Mouse (Mus musculus): ENCODE data around the gene Rars2. TPM values are rescaled to one million over a fixed set of nuclear protein-coding genes. Genes with fewer than 3 reads are reported as not detected.

The Rars2 gene
- polyA plus RNA-seq, 1 experiment from 2014 or later = 66.9 TPM

DNA sequence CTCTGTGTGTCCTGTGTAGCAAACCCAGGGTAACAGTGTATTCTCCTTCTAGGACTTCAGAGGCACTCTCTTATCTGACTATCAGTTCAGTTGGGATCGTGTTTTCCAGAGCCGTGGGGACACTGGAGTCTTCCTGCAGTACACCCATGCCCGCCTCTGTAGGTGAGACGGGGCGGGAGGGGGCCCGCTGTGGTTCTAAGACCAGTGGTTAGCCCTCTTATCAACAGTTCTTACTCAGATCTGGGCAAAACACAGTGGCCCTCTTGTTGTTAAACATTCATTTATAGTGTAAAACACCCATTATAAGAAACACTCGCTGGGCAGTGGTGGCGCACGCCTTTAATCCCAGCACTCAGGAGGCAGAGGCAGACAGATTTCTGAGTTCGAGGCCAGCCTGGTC, 41.3 kb downstream of the Rars2 start:
- Histone ChIP-seq H3K4me2 (ENCODE audit: low read depth, severe bottlenecking) (no peak overlapping the region), H3K36me3 (ENCODE audit: control insufficient read depth, insufficient read depth, low read length) (peaks cover 10% of the 10 kb centered on the region), H3K9me3 (ENCODE audit: control insufficient read depth, low read length) (no peaks in the 10 kb centered on the region), H3K27me3 (ENCODE audit: control insufficient read depth, insufficient read depth, low read length) (no peaks in the 10 kb centered on the region), H3K4me3 (ENCODE audit: low read depth, low read length) (no peak overlapping the region), H3K4me1 (ENCODE audit: control insufficient read depth, insufficient read depth, low read length) (no peaks in the 10 kb centered on the region), H3K27ac (replicated peaks; ENCODE audit: low read depth, low read length) (no peak overlapping the region), H3K9ac (ENCODE audit: low read length) (no peak overlapping the region)
- no peak for ATAC-seq (ENCODE audit: insufficient number of reproducible peaks, low FRiP score, low TSS enrichment, low read depth)
- 90% methylated on average over 10 of the region's 10 CpGs for WGBS
- no peak for DNase-seq (ENCODE audit: low spot score)

DNA sequence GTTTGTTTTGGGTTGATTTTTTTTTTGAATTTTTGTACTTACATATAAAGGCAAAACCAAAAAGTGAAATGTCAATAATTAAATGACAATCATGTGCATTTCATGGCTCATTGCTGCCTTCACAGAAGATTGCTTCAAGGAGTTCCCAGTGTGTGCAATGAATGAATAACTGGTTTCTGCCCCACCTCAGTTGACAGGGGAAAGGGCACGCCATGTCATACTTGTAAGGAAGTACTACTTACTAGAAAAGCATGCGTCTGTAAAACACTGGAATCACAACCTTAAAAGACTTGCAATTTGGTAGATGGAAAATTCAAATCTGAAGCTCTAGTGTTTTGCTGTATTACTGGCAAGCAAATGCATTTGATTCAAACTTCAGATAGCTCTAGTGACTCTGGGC, 44.3 kb downstream of the Rars2 start:
- no peak overlapping the region for H3K27ac ChIP-seq (replicated peaks; ENCODE audit: low read depth, low read length)

GRCm38 (mm10) chr4:34661514-34661913, 46.8 kb downstream of the Rars2 start:
- ATAC-seq (ENCODE audit: insufficient number of reproducible peaks, low FRiP score, low TSS enrichment, low read depth) = no peak
- Histone ChIP-seq H3K9ac (ENCODE audit: low read length) (no peak overlapping the region), H3K4me3 (ENCODE audit: low read depth, low read length) (no peak overlapping the region), H3K27me3 (ENCODE audit: control insufficient read depth, insufficient read depth, low read length) (no peaks in the 10 kb centered on the region), H3K4me2 (ENCODE audit: low read depth, severe bottlenecking) (no peak overlapping the region), H3K9me3 (ENCODE audit: control insufficient read depth, low read length) (no peaks in the 10 kb centered on the region), H3K36me3 (ENCODE audit: control insufficient read depth, insufficient read depth, low read length) (peaks cover 17% of the 10 kb centered on the region), H3K27ac (replicated peaks; ENCODE audit: low read depth, low read length) (no peak overlapping the region), H3K4me1 (ENCODE audit: control insufficient read depth, insufficient read depth, low read length) (no peaks in the 10 kb centered on the region)
- 100% methylated on average over 2 of the region's 2 CpGs for WGBS
- DNase-seq (ENCODE audit: low spot score) = no peak

More for the DNA sequence above, 44.3 kb downstream of the Rars2 start:
- ATAC-seq (ENCODE audit: insufficient number of reproducible peaks, low FRiP score, low TSS enrichment, low read depth) = no peak
- no peak for DNase-seq (ENCODE audit: low spot score)
- WGBS = 96% methylated on average over 2 of the region's 2 CpGs
- Histone ChIP-seq H3K4me1 (ENCODE audit: control insufficient read depth, insufficient read depth, low read length) (no peaks in the 10 kb centered on the region), H3K36me3 (ENCODE audit: control insufficient read depth, insufficient read depth, low read length) (peaks cover 20% of the 10 kb centered on the region), H3K27me3 (ENCODE audit: control insufficient read depth, insufficient read depth, low read length) (no peaks in the 10 kb centered on the region), H3K9ac (ENCODE audit: low read length) (no peak overlapping the region), H3K4me2 (ENCODE audit: low read depth, severe bottlenecking) (no peak overlapping the region), H3K4me3 (ENCODE audit: low read depth, low read length) (no peak overlapping the region), H3K9me3 (ENCODE audit: control insufficient read depth, low read length) (no peaks in the 10 kb centered on the region)

- no peaks in the 10 kb centered on the region for H3K4me1 ChIP-seq (ENCODE audit: control insufficient read depth, insufficient read depth, low read length)
- H3K4me3 ChIP-seq (ENCODE audit: low read depth, low read length) = no peak overlapping the region
- DNase-seq (ENCODE audit: low spot score) (no peak), ATAC-seq (ENCODE audit: insufficient number of reproducible peaks, low FRiP score, low TSS enrichment, low read depth) (no peak)
- peaks cover 17% of the 10 kb centered on the region for H3K36me3 ChIP-seq (ENCODE audit: control insufficient read depth, insufficient read depth, low read length)
- no peak overlapping the region for H3K27ac ChIP-seq (replicated peaks; ENCODE audit: low read depth, low read length)
- H3K9ac ChIP-seq (ENCODE audit: low read length) = no peak overlapping the region
- H3K27me3 ChIP-seq (ENCODE audit: control insufficient read depth, insufficient read depth, low read length) = no peaks in the 10 kb centered on the region
- H3K4me2 ChIP-seq (ENCODE audit: low read depth, severe bottlenecking) = no peak overlapping the region
- no peaks in the 10 kb centered on the region for H3K9me3 ChIP-seq (ENCODE audit: control insufficient read depth, low read length)
- 87% methylated on average over 6 of the region's 6 CpGs for WGBS
Measured at GRCm38 (mm10) chr4:34661927-34662326, 47.2 kb downstream of the Rars2 start.

DNA sequence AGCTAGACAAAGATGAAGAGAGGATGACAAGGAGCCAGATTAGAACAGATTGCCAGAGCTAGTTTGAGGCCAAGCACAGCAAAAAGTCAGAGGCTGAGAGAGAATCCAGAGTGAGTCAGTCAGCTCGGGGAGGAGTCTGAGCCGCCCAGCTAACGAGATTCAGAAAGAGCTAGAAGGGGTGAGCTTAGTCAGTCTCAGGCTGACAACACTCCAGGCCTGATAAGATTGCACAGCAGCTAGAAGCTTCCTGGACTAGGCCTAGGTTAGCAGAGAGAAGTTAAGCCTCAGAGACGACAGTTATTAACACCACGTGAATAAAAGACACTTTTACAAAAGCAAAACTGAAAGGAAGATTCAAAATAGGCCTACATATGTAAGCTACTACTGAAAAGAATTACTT, 53.2 kb downstream of the Rars2 start:
- ATAC-seq (ENCODE audit: insufficient number of reproducible peaks, low FRiP score, low TSS enrichment, low read depth) (no peak), DNase-seq (ENCODE audit: low spot score) (no peak)
- H3K9ac ChIP-seq (ENCODE audit: low read length) = no peak overlapping the region
- no peaks in the 10 kb centered on the region for H3K9me3 ChIP-seq (ENCODE audit: control insufficient read depth, low read length)
- H3K4me3 ChIP-seq (ENCODE audit: low read depth, low read length) = no peak overlapping the region
- no peaks in the 10 kb centered on the region; the same call in 1 of the 2 replicates for H3K36me3 ChIP-seq (ENCODE audit: control insufficient read depth, insufficient read depth, low read length)
- no peaks in the 10 kb centered on the region for H3K4me1 ChIP-seq (ENCODE audit: control insufficient read depth, insufficient read depth, low read length)
- 94% methylated on average over 5 of the region's 5 CpGs for WGBS
- no peak overlapping the region for H3K27ac ChIP-seq (replicated peaks; ENCODE audit: low read depth, low read length)
- H3K27me3 ChIP-seq (ENCODE audit: control insufficient read depth, insufficient read depth, low read length) = no peaks in the 10 kb centered on the region
- H3K4me2 ChIP-seq (ENCODE audit: low read depth, severe bottlenecking) = no peak overlapping the region

DNA sequence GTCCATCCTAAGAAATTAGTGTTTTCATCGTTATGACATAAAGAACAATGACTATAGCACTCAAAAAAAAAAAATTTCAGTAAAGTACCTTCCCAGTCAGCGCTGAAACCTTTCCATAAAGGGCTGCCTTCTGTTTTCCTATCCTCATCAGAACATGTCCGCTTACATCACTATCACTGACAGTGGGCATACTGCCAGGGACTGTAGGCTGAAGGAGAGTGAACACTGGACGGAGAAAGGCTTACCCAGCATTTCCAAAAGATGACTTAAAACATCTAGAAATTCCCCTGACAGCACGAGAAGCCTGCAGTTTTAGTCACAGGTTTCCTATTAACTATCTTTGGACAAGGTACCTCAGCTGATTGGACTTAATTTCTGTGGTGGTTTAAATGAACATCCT, 59.0 kb downstream of the Rars2 start:
- H3K4me3 ChIP-seq (ENCODE audit: low read depth, low read length) = no peak overlapping the region
- no peaks in the 10 kb centered on the region for H3K9me3 ChIP-seq (ENCODE audit: control insufficient read depth, low read length)
- H3K4me2 ChIP-seq (ENCODE audit: low read depth, severe bottlenecking) = no peak overlapping the region
- no peak overlapping the region for H3K9ac ChIP-seq (ENCODE audit: low read length)
- 95% methylated on average over 5 of the region's 5 CpGs for WGBS
- no peak for ATAC-seq (ENCODE audit: insufficient number of reproducible peaks, low FRiP score, low TSS enrichment, low read depth)
- H3K36me3 ChIP-seq (ENCODE audit: control insufficient read depth, insufficient read depth, low read length) = no peaks in the 10 kb centered on the region; the same call in 1 of the 2 replicates
- H3K4me1 ChIP-seq (ENCODE audit: control insufficient read depth, insufficient read depth, low read length) = no peaks in the 10 kb centered on the region
- H3K27ac ChIP-seq (replicated peaks; ENCODE audit: low read depth, low read length) = no peak overlapping the region
- no peak for DNase-seq (ENCODE audit: low spot score)
- no peaks in the 10 kb centered on the region for H3K27me3 ChIP-seq (ENCODE audit: control insufficient read depth, insufficient read depth, low read length)

- H3K36me3 ChIP-seq (ENCODE audit: control insufficient read depth, insufficient read depth, low read length) = no peaks in the 10 kb centered on the region; the same call in 1 of the 2 replicates
- 90% methylated on average over 5 of the region's 5 CpGs for WGBS
- peak; percentile 19 for DNase-seq (ENCODE audit: low spot score)
- H3K9ac ChIP-seq (ENCODE audit: low read length) = no peak overlapping the region
- no peaks in the 10 kb centered on the region for H3K27me3 ChIP-seq (ENCODE audit: control insufficient read depth, insufficient read depth, low read length)
- H3K4me1 ChIP-seq (ENCODE audit: control insufficient read depth, insufficient read depth, low read length) = peaks cover 10% of the 10 kb centered on the region; the same call in 1 of the 2 replicates
- no peak overlapping the region for H3K4me2 ChIP-seq (ENCODE audit: low read depth, severe bottlenecking)
- H3K27ac ChIP-seq (replicated peaks; ENCODE audit: low read depth, low read length) = no peak overlapping the region
- H3K4me3 ChIP-seq (ENCODE audit: low read depth, low read length) = no peak overlapping the region
- H3K9me3 ChIP-seq (ENCODE audit: control insufficient read depth, low read length) = no peaks in the 10 kb centered on the region
- ATAC-seq (ENCODE audit: insufficient number of reproducible peaks, low FRiP score, low TSS enrichment, low read depth) = no peak
Measured at GRCm38 (mm10) chr4:34680530-34680929, 65.8 kb downstream of the Rars2 start.

GRCm38 (mm10) chr4:34686874-34687567, 72.3 kb downstream of the Rars2 start, which contains the start of gene Slc35a1:
Gene Slc35a1, minus strand, starts transcription at chr4:34687438.
- H3K9ac ChIP-seq (ENCODE audit: low read length) = peak within 1 kb of the TSS; percentile 97
- no peaks in the 10 kb centered on the region for H3K27me3 ChIP-seq (ENCODE audit: control insufficient read depth, insufficient read depth, low read length)
- peak; percentile 92 for DNase-seq (ENCODE audit: low spot score)
- ATAC-seq (ENCODE audit: insufficient number of reproducible peaks, low FRiP score, low TSS enrichment, low read depth) = peak; percentile 92
- H3K36me3 ChIP-seq (ENCODE audit: control insufficient read depth, insufficient read depth, low read length) = no peaks in the 10 kb centered on the region
- peak within 1 kb of the TSS; percentile 83 for H3K4me3 ChIP-seq (ENCODE audit: low read depth, low read length)
- H3K4me1 ChIP-seq (ENCODE audit: control insufficient read depth, insufficient read depth, low read length) = peaks cover 9% of the 10 kb centered on the region; the same call in 1 of the 2 replicates
- H3K4me2 ChIP-seq (ENCODE audit: low read depth, severe bottlenecking) = peak within 1 kb of the TSS; percentile 45
- H3K9me3 ChIP-seq (ENCODE audit: control insufficient read depth, low read length) = no peaks in the 10 kb centered on the region
- under 1% methylated on average over 65 of the region's 65 CpGs for WGBS
- H3K27ac ChIP-seq (replicated peaks; ENCODE audit: low read depth, low read length) = peak within 1 kb of the TSS; percentile 88
